Mouse (Mus musculus): ENCODE results near the gene Gria1.

DNA sequence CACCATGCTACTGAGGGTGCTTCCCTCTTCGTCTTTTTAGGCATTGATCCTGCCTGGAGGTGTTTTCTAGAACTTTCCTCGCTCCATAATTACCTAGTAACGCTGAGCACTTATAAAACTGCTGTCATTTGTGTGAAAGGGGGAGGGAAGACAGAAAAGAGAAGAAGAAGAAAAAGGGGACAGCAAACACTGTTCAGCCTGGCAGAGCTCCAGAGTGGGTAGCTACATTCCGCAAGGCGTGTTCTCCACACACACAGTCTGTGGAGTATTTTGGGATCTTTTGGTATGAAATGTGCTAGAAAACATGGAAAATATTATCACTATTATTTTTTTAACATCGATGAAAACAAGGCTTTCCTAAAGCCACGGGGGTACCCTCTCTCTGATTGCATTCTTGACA is 5.8 kb upstream of the Gria1 start:
- no peak for TF ChIP-seq POLR2A (IDR thresholded peaks at IDR 0.05; ENCODE audit: borderline replicate concordance, extremely low read depth, insufficient read depth, insufficient read length, poor library complexity, severe bottlenecking)
- no peak for TF ChIP-seq CTCF (IDR thresholded peaks at IDR 0.05; ENCODE audit: borderline replicate concordance, extremely low read depth, insufficient read depth, insufficient read length)
